Mouse (Mus musculus): Measurements from ENCODE around the gene Tppp.
A peak's percentile ranks its signal among the peaks of the same experiment; 100 is the strongest.

GRCm38 (mm10) chr13:73961177-73961576 is 48.0 kb upstream of the Tppp start:
- peak; percentile 58 for TF ChIP-seq CTCF (IDR thresholded peaks at IDR 0.05)
- TF ChIP-seq EP300 (IDR thresholded peaks at IDR 0.05), result no peak
